Mouse (Mus musculus): ENCODE results near the gene Cfap44. TPM values are rescaled to one million over a fixed set of nuclear protein-coding genes. Genes with fewer than 3 reads are reported as not detected.
A peak's percentile ranks its signal among the peaks of the same experiment; 100 is the strongest.
"Not testable (repeated sequence)": the region's sequence is repeated elsewhere in the genome, so short reads cannot be mapped to it uniquely, and the experiment has no call there.

Cfap44 gene
- polyA plus RNA-seq, 1 experiment from 2014 or later: 8.3 TPM

- H3K9me3 ChIP-seq (replicated peaks); H3K4me3 ChIP-seq; H3K9ac ChIP-seq; H3K36me3 ChIP-seq; H3K27me3 ChIP-seq; H3K27ac ChIP-seq; H3K4me1 ChIP-seq; H3K4me2 ChIP-seq (replicated peaks); ATAC-seq (ENCODE audit: low FRiP score): not testable (repeated sequence)
- 93% methylated on average over 15 of the region's 15 CpGs for WGBS
Observed at GRCm38 (mm10) chr16:44441913-44442312, 47.3 kb downstream of the Cfap44 start.

- no peak overlapping the region for H3K27ac ChIP-seq
- H3K4me1 ChIP-seq: no peaks in the 10 kb centered on the region
- H3K36me3 ChIP-seq: no peaks in the 10 kb centered on the region
- H3K4me2 ChIP-seq (replicated peaks): no peak overlapping the region
- H3K9me3 ChIP-seq (replicated peaks): no peaks in the 10 kb centered on the region; the same call in 1 of the 2 replicates
- no peak overlapping the region for H3K9ac ChIP-seq
- H3K27me3 ChIP-seq: no peaks in the 10 kb centered on the region
- H3K4me3 ChIP-seq: no peak overlapping the region
- 91% methylated on average over 2 of the region's 2 CpGs for WGBS
- no peak for ATAC-seq (ENCODE audit: low FRiP score)
Observed at GRCm38 (mm10) chr16:44457858-44458257, 63.3 kb downstream of the Cfap44 start.

GRCm38 (mm10) chr16:44458826-44459225, 64.2 kb downstream of the Cfap44 start:
- no peak for ATAC-seq (ENCODE audit: low FRiP score)
- no peak overlapping the region for H3K27ac ChIP-seq
- no peak overlapping the region for H3K4me3 ChIP-seq
- no peaks in the 10 kb centered on the region; the same call in 1 of the 2 replicates for H3K9me3 ChIP-seq (replicated peaks)
- H3K4me1 ChIP-seq: no peaks in the 10 kb centered on the region
- WGBS: 85% methylated on average over 2 of the region's 2 CpGs
- H3K4me2 ChIP-seq (replicated peaks): no peak overlapping the region
- no peaks in the 10 kb centered on the region for H3K36me3 ChIP-seq
- no peak overlapping the region for H3K9ac ChIP-seq
- no peaks in the 10 kb centered on the region for H3K27me3 ChIP-seq

- Histone ChIP-seq H3K4me2 (replicated peaks) (no peak overlapping the region), H3K4me1 (no peaks in the 10 kb centered on the region), H3K9me3 (replicated peaks) (no peaks in the 10 kb centered on the region), H3K27me3 (no peaks in the 10 kb centered on the region), H3K9ac (no peak overlapping the region), H3K36me3 (no peaks in the 10 kb centered on the region), H3K4me3 (no peak overlapping the region), H3K27ac (no peak overlapping the region)
- WGBS: 77% methylated on average over 5 of the region's 5 CpGs
- ATAC-seq (ENCODE audit: low FRiP score): no peak
Observed at GRCm38 (mm10) chr16:44460922-44461321, 66.3 kb downstream of the Cfap44 start.

- H3K4me2 ChIP-seq (replicated peaks): no peak overlapping the region
- no peak overlapping the region for H3K4me3 ChIP-seq
- no peak overlapping the region for H3K27ac ChIP-seq
- 90% methylated on average over 14 of the region's 14 CpGs for WGBS
- no peak for ATAC-seq (ENCODE audit: low FRiP score)
- H3K27me3 ChIP-seq: no peaks in the 10 kb centered on the region
- no peaks in the 10 kb centered on the region for H3K36me3 ChIP-seq
- no peaks in the 10 kb centered on the region for H3K9me3 ChIP-seq (replicated peaks)
- no peak overlapping the region for H3K9ac ChIP-seq
- H3K4me1 ChIP-seq: 0 out of 2 replicates have a peak, but pooled peaks cover 2% of the 10 kb centered on the region
Observed at GRCm38 (mm10) chr16:44475281-44475680, 80.7 kb downstream of the Cfap44 start.

GRCm38 (mm10) chr16:44475682-44476375, 81.2 kb downstream of the Cfap44 start:
- ATAC-seq (ENCODE audit: low FRiP score): no peak
- H3K27me3 ChIP-seq: no peaks in the 10 kb centered on the region
- WGBS: 87% methylated on average over 11 of the region's 11 CpGs

GRCm38 (mm10) chr16:44478767-44479166, 84.2 kb downstream of the Cfap44 start:
- Histone ChIP-seq H3K27ac (no peak overlapping the region), H3K36me3 (no peaks in the 10 kb centered on the region), H3K4me3 (no peak overlapping the region), H3K4me2 (replicated peaks) (no peak overlapping the region), H3K9me3 (replicated peaks) (no peaks in the 10 kb centered on the region), H3K4me1 (peaks cover 9% of the 10 kb centered on the region), H3K9ac (no peak overlapping the region), H3K27me3 (no peaks in the 10 kb centered on the region)
- ATAC-seq (ENCODE audit: low FRiP score): no peak
- WGBS: 54% methylated on average over 18 of the region's 18 CpGs

More at GRCm38 (mm10) chr16:44475682-44476375, 81.2 kb downstream of the Cfap44 start:
- H3K9ac ChIP-seq: no peak overlapping the region
- H3K4me3 ChIP-seq: no peak overlapping the region
- H3K4me2 ChIP-seq (replicated peaks): no peak overlapping the region
- H3K36me3 ChIP-seq: no peaks in the 10 kb centered on the region
- H3K4me1 ChIP-seq: 0 out of 2 replicates have a peak, but pooled peaks cover 3% of the 10 kb centered on the region
- no peaks in the 10 kb centered on the region for H3K9me3 ChIP-seq (replicated peaks)
- no peak overlapping the region for H3K27ac ChIP-seq

- 93% methylated on average over 14 of the region's 14 CpGs for WGBS
- Histone ChIP-seq H3K9ac (no peak overlapping the region), H3K27me3 (no peaks in the 10 kb centered on the region), H3K27ac (no peak overlapping the region), H3K9me3 (replicated peaks) (no peaks in the 10 kb centered on the region), H3K4me1 (peaks cover 9% of the 10 kb centered on the region), H3K4me2 (replicated peaks) (no peak overlapping the region), H3K4me3 (no peak overlapping the region), H3K36me3 (no peaks in the 10 kb centered on the region)
- no peak for ATAC-seq (ENCODE audit: low FRiP score)
Observed at GRCm38 (mm10) chr16:44479852-44480251, 85.3 kb downstream of the Cfap44 start.

- Histone ChIP-seq H3K4me2 (replicated peaks) (no peak overlapping the region), H3K4me1 (peaks cover 10% of the 10 kb centered on the region), H3K9ac (no peak overlapping the region), H3K36me3 (peaks cover 2% of the 10 kb centered on the region; the same call in 1 of the 2 replicates), H3K27ac (0 out of 2 replicates have a peak overlapping the region, but pooled peaks have one; percentile 12), H3K27me3 (no peaks in the 10 kb centered on the region), H3K9me3 (replicated peaks) (no peaks in the 10 kb centered on the region), H3K4me3 (no peak overlapping the region)
- 81% methylated on average over 7 of the region's 7 CpGs for WGBS
- ATAC-seq (ENCODE audit: low FRiP score): no peak
Observed at GRCm38 (mm10) chr16:44480616-44481015, 86.0 kb downstream of the Cfap44 start.

- H3K4me1 ChIP-seq: peaks cover 22% of the 10 kb centered on the region
- 0 out of 2 replicates have a peak overlapping the region, but pooled peaks have one; percentile 18 for H3K9ac ChIP-seq
- no peak overlapping the region for H3K4me2 ChIP-seq (replicated peaks)
- ATAC-seq (ENCODE audit: low FRiP score): no peak
- no peaks in the 10 kb centered on the region for H3K9me3 ChIP-seq (replicated peaks)
- WGBS: 42% methylated on average over 28 of the region's 28 CpGs
- H3K27me3 ChIP-seq: no peaks in the 10 kb centered on the region
- no peak overlapping the region for H3K4me3 ChIP-seq
- peaks cover 15% of the 10 kb centered on the region for H3K36me3 ChIP-seq
- peak overlapping the region; percentile 44; the same call in 1 of the 2 replicates for H3K27ac ChIP-seq
Observed at GRCm38 (mm10) chr16:44481599-44482593, 87.3 kb downstream of the Cfap44 start.

GRCm38 (mm10) chr16:44484079-44484478, 89.5 kb downstream of the Cfap44 start:
- 18% methylated on average over 7 of the region's 7 CpGs for WGBS
- Histone ChIP-seq H3K9me3 (replicated peaks) (no peaks in the 10 kb centered on the region), H3K4me2 (replicated peaks) (no peak overlapping the region), H3K27ac (no peak overlapping the region), H3K4me3 (no peak overlapping the region), H3K27me3 (no peaks in the 10 kb centered on the region), H3K36me3 (peaks cover 36% of the 10 kb centered on the region), H3K9ac (no peak overlapping the region), H3K4me1 (peaks cover 29% of the 10 kb centered on the region)
- no peak for ATAC-seq (ENCODE audit: low FRiP score)

- Histone ChIP-seq H3K9me3 (replicated peaks) (no peaks in the 10 kb centered on the region), H3K4me1 (peaks cover 27% of the 10 kb centered on the region), H3K4me3 (no peak overlapping the region), H3K36me3 (peaks cover 43% of the 10 kb centered on the region), H3K27ac (no peak overlapping the region), H3K9ac (no peak overlapping the region), H3K4me2 (replicated peaks) (no peak overlapping the region), H3K27me3 (no peaks in the 10 kb centered on the region)
- no peak for ATAC-seq (ENCODE audit: low FRiP score)
- 84% methylated on average over 10 of the region's 10 CpGs for WGBS
Observed at GRCm38 (mm10) chr16:44484831-44485230, 90.2 kb downstream of the Cfap44 start.

Data from hindbrain, embryonic 12.5 days (tissue).